Mouse (Mus musculus) CD4-positive helper T cell, adult 2 months (primary cell): ENCODE results near the gene H2afb2.

Source experiments
- DNase-seq: peaks from one replicate; pipeline ENCODE4 v3.0.0-alpha.2; 2012; ENCODE audit warnings: low read depth, missing footprints, low spot score

The H2afb2 gene

DNA sequence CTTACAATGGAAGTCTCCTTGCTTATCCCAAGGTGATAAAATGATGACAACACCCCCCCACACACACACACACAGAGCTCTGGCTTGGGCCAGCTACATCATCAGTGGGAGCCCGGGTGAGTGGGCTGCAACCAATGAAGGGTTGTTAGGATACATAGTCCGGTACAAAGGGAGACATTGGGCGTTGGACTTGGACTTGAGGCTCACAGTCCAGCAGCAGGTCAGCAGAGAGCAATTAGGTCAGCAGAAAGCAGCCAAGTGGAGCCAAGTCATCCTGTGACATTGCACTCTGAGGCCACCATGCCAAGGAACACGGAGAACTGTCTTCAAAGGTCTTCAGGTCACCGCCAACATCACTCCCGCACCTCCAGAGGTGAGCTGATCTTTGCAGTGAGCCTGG is at the start of gene H2afb2:
Gene H2afb2 (plus strand): TSS at position 301 of the 400 bp plus-strand sequence.
- no peak for DNase-seq
